Mouse (Mus musculus): Measurements from ENCODE around the gene Snx10. TPM values are rescaled to one million over a fixed set of nuclear protein-coding genes. Genes with fewer than 3 reads are reported as not detected.

Snx10 gene
- polyA plus RNA-seq, 1 experiment from 2014 or later: 16.3 TPM

DNA sequence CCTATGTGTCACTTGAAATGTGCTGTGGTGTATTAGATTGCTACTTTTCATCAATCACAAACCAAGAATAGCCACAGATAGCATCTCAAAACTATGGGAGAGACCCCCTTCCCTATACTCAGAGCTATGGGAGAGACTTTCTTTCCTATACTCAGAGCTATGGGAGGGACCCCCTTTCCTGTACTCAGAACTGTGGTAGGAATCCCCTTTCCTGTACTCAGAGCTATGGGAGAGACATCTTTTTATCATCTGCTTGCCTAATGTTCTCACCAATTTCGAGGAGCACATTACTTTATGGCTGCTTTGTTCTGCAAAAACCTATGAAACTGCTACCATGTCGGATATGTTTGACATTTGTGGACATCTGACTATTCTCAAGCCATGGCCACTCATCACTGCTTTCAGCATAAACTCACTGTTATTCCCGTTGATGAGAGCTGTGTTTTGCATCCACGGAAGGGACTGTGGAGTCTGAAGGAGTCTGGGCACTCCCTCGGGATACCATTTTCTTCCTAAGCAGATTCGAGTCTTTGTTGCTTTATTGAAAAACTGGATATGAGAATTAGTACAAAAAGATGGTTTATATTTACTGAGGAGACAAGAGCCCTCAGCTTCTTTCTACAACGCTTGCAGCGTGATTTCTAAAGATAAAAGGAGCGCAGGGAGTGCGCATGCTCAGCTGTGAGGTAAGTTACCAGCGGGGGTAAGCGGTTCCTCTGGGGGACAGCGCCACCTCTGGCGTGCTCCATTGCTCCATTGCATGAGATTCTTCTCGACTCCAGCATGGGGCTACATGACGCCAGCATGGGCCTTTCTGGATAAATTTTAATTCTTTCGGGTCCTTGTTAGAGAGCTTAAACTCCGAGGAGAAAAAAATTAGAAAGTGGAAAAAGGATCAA, 14.7 kb upstream of the Snx10 start:
- Histone ChIP-seq H3K9me3 (no peaks in the 10 kb centered on the region), H3K36me3 (no peaks in the 10 kb centered on the region), H3K4me1 (no peaks in the 10 kb centered on the region), H3K4me3 (replicated peaks) (peak overlapping the region; percentile 22), H3K9ac (no peak overlapping the region), H3K4me2 (peak overlapping the region; percentile 45), H3K27me3 (replicated peaks) (no peaks in the 10 kb centered on the region), H3K27ac (no peak overlapping the region)
- 0 out of 2 replicates have a peak, but pooled peaks have one; percentile 47 for ATAC-seq (ENCODE audit: insufficient read depth, low FRiP score, low read depth)
- 22% methylated on average over 18 of the region's 18 CpGs for WGBS

DNA sequence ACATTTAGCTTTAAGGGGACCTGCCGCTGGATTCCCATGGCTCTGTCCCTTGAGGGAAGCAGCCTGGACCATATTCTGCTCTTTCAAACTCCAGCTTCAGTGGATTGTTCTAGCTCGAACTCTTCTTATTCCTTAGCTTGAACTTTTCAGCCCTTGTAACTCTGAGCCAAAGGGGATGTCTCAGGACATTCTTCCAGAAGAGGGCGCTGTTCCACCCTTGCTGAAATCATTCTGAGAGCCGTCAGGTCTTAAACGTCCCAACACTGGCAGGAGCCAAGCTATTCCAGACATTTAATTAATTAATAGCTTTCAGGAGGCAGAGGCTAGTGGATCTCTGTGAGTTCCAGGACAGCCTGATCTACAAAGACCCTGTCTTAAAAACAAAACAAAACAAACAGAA, 13.6 kb upstream of the Snx10 start:
- no peak for ATAC-seq (ENCODE audit: insufficient read depth, low FRiP score, low read depth)
- no peak overlapping the region for H3K27ac ChIP-seq
- no peaks in the 10 kb centered on the region for H3K36me3 ChIP-seq
- no peaks in the 10 kb centered on the region for H3K4me1 ChIP-seq
- no peak overlapping the region for H3K4me3 ChIP-seq (replicated peaks)
- H3K4me2 ChIP-seq: no peak overlapping the region
- H3K9ac ChIP-seq: no peak overlapping the region
- H3K9me3 ChIP-seq: no peaks in the 10 kb centered on the region
- WGBS: 33% methylated on average over 5 of the region's 5 CpGs
- H3K27me3 ChIP-seq (replicated peaks): no peaks in the 10 kb centered on the region

DNA sequence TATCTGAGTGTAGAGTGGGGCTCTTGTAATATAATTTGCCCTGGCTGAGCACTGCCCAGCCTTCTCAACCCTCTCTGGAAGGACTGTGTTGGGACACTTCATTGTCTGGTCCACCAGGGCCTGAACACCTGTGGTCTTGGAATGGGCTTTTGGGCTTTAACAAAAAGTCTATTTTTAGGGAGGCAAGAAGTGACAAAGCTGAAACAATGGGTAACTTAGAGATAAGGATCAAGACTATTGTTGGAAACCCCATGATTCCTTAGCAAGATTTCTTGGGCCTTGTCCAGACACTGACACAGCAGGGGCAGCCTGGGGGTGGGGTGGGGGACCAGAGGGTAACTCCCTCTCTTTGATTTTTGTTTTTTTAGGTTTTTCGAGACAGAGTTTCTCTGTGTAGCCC, 12.8 kb upstream of the Snx10 start:
- Histone ChIP-seq H3K4me3 (replicated peaks) (no peak overlapping the region), H3K9me3 (no peaks in the 10 kb centered on the region), H3K27ac (no peak overlapping the region), H3K9ac (no peak overlapping the region), H3K4me1 (no peaks in the 10 kb centered on the region), H3K4me2 (no peak overlapping the region), H3K27me3 (replicated peaks) (no peaks in the 10 kb centered on the region), H3K36me3 (no peaks in the 10 kb centered on the region)
- ATAC-seq (ENCODE audit: insufficient read depth, low FRiP score, low read depth): no peak
- WGBS: 57% methylated on average over 1 of the region's 1 CpGs

DNA sequence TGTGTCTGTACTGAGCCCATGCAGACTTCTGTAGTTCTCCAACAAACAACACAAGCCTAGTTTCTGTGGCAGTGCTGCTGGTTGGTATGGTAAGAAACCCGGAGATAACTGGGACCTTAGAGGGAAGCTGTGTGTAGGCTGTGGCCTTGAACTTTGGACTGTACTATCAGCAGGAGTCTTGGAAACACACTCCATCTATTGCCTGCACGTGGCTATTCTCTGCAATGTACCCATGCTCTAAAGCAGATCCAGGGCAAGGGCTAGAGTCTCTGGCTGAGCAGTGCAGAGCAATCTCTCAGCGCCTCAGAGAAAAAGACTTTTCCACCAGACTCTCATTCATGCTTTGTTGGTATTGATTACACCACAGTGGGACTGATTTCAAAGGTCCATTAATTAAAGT, 10.0 kb upstream of the Snx10 start:
- WGBS: 68% methylated on average over 3 of the region's 3 CpGs
- H3K27ac ChIP-seq: no peak overlapping the region
- peak; percentile 60; the same call in 1 of the 2 replicates for ATAC-seq (ENCODE audit: insufficient read depth, low FRiP score, low read depth)

DNA sequence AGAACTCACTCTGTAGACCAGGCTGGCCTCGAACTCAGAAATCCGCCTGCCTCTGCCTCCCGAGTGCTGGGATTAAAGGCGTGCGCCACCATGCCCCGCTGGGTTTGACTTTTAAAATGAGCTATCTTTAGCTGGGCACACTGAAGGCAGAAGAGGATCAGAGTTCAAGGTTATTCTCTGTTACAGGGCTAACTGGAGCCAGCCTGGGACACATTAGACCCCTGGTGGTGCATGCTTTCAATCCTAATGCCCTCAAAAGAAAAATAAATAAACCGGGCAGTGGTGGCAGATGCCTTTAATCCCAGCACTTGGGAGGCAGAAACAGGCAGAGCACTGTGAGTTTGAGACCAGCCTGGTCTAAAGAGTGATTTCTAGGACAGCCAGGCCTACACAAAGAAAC, 8.8 kb upstream of the Snx10 start:
- ATAC-seq (ENCODE audit: insufficient read depth, low FRiP score, low read depth): no peak
- H3K4me1 ChIP-seq: no peaks in the 10 kb centered on the region
- no peak overlapping the region for H3K4me2 ChIP-seq
- no peak overlapping the region for H3K9ac ChIP-seq
- H3K4me3 ChIP-seq (replicated peaks): no peak overlapping the region
- no peaks in the 10 kb centered on the region for H3K27me3 ChIP-seq (replicated peaks)
- H3K36me3 ChIP-seq: no peaks in the 10 kb centered on the region
- 93% methylated on average over 7 of the region's 7 CpGs for WGBS
- no peak overlapping the region for H3K27ac ChIP-seq
- no peaks in the 10 kb centered on the region for H3K9me3 ChIP-seq

More for the DNA sequence above, 10.0 kb upstream of the Snx10 start:
- no peaks in the 10 kb centered on the region for H3K27me3 ChIP-seq (replicated peaks)
- H3K9ac ChIP-seq: no peak overlapping the region
- no peaks in the 10 kb centered on the region for H3K9me3 ChIP-seq
- H3K4me3 ChIP-seq (replicated peaks): no peak overlapping the region
- H3K4me1 ChIP-seq: no peaks in the 10 kb centered on the region
- no peaks in the 10 kb centered on the region for H3K36me3 ChIP-seq
- no peak overlapping the region for H3K4me2 ChIP-seq

DNA sequence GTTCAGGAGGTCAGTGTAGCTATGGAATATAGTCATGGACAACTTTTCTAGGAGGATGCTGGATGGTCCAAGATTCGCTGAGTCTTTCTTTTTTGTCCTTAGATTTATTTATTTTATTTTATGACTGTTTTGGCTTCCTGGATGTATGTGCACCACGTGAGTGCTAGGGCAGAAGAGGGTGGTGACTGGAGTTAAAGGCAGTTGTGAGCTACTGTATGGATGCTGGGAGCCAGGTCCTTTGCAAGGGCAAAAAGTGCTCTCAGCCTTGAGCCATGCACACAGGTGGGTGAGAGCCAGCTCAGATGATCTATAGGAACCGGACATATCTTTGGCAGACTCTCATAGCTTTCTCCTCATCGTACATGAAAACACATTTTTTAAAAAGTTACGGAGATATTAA, 391 bp upstream of the Snx10 start:
- Histone ChIP-seq H3K36me3 (no peaks in the 10 kb centered on the region), H3K9ac (no peak overlapping the region), H3K9me3 (no peaks in the 10 kb centered on the region), H3K4me2 (peak overlapping the region; percentile 93), H3K4me3 (replicated peaks) (peak overlapping the region; percentile 70), H3K4me1 (0 out of 2 replicates have a peak, but pooled peaks cover 2% of the 10 kb centered on the region), H3K27ac (no peak overlapping the region), H3K27me3 (replicated peaks) (no peaks in the 10 kb centered on the region)
- 15% methylated on average over 5 of the region's 5 CpGs for WGBS
- no peak; the same call in 1 of the 2 replicates for ATAC-seq (ENCODE audit: insufficient read depth, low FRiP score, low read depth)

DNA sequence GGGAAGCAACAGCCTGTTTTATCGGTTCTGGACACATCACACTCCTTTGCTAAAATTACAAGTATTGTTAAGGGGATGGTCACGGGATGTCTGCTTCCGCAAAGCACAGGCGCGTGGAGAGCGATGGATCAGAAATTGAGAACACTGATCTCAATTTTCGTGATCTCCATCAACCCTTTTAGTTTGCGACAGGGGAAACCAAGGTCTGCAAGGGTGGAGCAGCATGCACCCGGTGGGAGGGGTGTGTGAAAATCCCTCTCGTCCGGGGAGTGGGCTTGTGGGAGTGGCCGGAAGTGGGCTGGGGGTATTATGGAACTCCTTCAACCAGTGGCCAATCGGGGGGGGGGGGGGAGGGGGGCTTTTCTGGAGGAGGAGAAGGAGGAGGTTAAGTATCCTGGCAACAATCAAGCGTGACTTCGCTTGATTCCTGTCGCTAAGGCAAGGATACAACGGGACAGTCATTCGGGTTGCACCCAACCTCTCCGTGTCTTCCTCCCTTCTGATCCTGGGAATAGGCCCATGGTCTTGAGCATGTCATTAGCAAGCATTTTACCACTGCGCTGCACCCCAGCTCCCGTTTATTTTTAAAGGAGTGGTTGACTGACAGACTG, 725 bp downstream of the Snx10 start:
- peak overlapping the region; percentile 39; the same call in 1 of the 2 replicates for H3K9ac ChIP-seq
- H3K4me1 ChIP-seq: 0 out of 2 replicates have a peak, but pooled peaks cover 2% of the 10 kb centered on the region
- no peak overlapping the region for H3K27ac ChIP-seq
- H3K9me3 ChIP-seq: no peaks in the 10 kb centered on the region
- H3K4me3 ChIP-seq (replicated peaks): peak overlapping the region; percentile 70
- H3K27me3 ChIP-seq (replicated peaks): no peaks in the 10 kb centered on the region
- H3K4me2 ChIP-seq: peak overlapping the region; percentile 93
- H3K36me3 ChIP-seq: no peaks in the 10 kb centered on the region
- under 1% methylated on average over 20 of the region's 21 CpGs for WGBS
- peak; percentile 33; the same call in 1 of the 2 replicates for ATAC-seq (ENCODE audit: insufficient read depth, low FRiP score, low read depth)

DNA sequence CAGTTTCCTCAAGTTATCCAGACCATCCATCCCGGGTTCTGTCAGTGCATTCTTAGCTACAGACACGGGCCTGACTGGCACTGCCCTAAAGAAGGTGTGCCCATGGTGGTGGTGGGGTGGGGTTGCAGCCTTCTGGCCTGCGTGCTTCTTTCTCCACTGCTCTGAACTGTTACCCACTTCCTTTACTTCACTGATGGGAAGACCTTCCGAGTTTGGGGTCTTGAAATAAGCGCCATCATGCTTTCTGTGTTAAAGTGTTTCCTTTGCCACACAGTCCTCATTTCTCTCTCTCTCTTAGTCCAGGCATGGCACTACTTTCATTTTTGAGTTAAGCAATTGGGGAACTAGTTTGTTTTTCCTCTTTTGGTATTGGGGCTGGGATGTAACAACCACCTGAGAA, 1.3 kb downstream of the Snx10 start:
- no peak overlapping the region for H3K27ac ChIP-seq
- ATAC-seq (ENCODE audit: insufficient read depth, low FRiP score, low read depth): no peak
- WGBS: 35% methylated on average over 5 of the region's 5 CpGs
- peak overlapping the region; percentile 70 for H3K4me3 ChIP-seq (replicated peaks)
- no peaks in the 10 kb centered on the region for H3K27me3 ChIP-seq (replicated peaks)
- H3K9me3 ChIP-seq: no peaks in the 10 kb centered on the region
- H3K36me3 ChIP-seq: no peaks in the 10 kb centered on the region
- 0 out of 2 replicates have a peak, but pooled peaks cover 2% of the 10 kb centered on the region for H3K4me1 ChIP-seq
- no peak overlapping the region for H3K9ac ChIP-seq
- H3K4me2 ChIP-seq: peak overlapping the region; percentile 93

DNA sequence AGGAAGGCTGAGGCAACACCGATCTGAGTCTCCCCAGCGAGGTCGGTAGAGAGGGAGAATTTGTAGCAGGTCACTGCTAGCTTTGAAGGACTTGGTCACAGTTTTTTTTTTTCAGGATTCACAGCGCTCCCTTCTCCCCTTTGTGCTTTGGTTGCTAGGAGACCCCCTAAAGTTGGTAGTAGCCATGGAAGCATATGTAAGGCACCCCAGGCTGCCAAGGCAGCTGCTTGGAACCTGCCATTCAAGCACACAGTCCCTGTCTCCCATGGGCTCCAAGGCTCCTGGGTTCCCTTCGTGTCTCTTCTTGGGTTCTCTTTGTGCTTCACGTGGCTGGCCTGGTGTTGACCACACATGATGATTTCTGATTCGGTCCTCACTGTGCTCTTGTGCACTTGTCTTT, 5.8 kb downstream of the Snx10 start:
- WGBS: 74% methylated on average over 7 of the region's 7 CpGs
- H3K4me2 ChIP-seq: no peak overlapping the region
- ATAC-seq (ENCODE audit: insufficient read depth, low FRiP score, low read depth): no peak
- H3K9ac ChIP-seq: no peak overlapping the region
- H3K27ac ChIP-seq: no peak overlapping the region
- H3K4me1 ChIP-seq: no peaks in the 10 kb centered on the region
- H3K4me3 ChIP-seq (replicated peaks): no peak overlapping the region
- H3K9me3 ChIP-seq: no peaks in the 10 kb centered on the region
- H3K36me3 ChIP-seq: no peaks in the 10 kb centered on the region
- no peaks in the 10 kb centered on the region for H3K27me3 ChIP-seq (replicated peaks)

DNA sequence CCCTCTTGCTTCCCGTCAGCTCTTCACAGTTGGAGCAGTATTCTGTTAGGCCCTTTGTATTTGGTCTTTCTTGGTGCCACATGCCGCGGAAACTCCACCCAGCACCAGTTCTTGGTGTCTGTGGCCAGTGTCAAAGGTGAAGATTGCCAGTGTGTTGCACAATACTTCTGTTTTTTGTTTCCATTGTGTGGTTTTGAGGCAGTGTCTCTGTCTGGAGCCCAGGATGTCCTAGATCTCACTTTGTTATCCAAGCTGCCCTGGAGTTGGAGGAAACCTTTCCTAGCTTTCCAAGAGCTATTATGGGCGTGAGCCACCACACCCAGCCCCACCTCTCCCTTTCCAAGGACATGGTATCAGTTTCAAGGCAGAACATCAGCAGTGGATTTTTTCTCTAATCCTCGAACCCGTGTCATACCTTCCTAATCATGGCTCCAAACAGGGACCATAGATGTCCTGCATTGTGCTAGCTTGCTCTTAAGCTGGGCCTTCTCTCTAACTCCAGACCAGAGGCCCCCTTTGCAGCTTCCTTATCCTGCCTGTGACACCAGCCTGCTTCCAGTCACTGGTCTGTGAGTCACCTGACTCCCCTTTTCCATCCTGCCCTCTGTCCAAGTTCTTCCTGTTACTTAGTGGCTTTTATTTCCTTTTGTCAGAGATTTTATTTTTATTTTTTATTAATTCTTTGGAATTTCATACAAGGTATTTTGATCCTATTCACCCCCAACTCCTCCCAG, 9.9 kb downstream of the Snx10 start:
- no peak overlapping the region for H3K4me3 ChIP-seq (replicated peaks)
- H3K9me3 ChIP-seq: no peaks in the 10 kb centered on the region
- no peak overlapping the region for H3K4me2 ChIP-seq
- ATAC-seq (ENCODE audit: insufficient read depth, low FRiP score, low read depth): no peak
- no peaks in the 10 kb centered on the region for H3K36me3 ChIP-seq
- H3K9ac ChIP-seq: no peak overlapping the region
- no peak overlapping the region for H3K27ac ChIP-seq
- no peaks in the 10 kb centered on the region for H3K4me1 ChIP-seq
- H3K27me3 ChIP-seq (replicated peaks): no peaks in the 10 kb centered on the region
- 76% methylated on average over 6 of the region's 6 CpGs for WGBS

DNA sequence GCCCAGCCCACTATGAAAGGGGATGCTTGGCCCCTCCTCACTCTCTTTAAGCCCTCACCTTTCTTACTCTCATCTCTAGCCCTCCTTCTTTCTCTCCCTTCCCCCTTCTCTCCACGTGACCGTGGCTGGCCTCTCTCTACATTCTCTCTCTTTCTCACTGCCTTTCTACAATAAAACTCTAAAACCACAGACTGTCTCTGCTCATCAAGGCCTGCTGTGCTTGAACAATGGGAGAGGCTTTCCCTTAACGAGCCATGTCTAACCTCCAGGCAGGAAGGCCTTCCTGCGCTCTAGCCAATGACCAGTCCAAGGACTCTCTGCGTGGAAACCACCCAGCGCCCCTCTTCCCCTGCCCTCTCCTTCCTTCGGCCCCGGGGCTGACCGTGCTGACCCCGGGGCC, 11.9 kb downstream of the Snx10 start:
- no peak overlapping the region for H3K4me2 ChIP-seq
- H3K4me3 ChIP-seq (replicated peaks): no peak overlapping the region
- H3K36me3 ChIP-seq: no peaks in the 10 kb centered on the region
- no peak for ATAC-seq (ENCODE audit: insufficient read depth, low FRiP score, low read depth)
- 80% methylated on average over 10 of the region's 10 CpGs for WGBS
- no peak overlapping the region for H3K27ac ChIP-seq
- no peaks in the 10 kb centered on the region for H3K27me3 ChIP-seq (replicated peaks)
- no peak overlapping the region for H3K9ac ChIP-seq
- H3K4me1 ChIP-seq: no peaks in the 10 kb centered on the region
- H3K9me3 ChIP-seq: no peaks in the 10 kb centered on the region

DNA sequence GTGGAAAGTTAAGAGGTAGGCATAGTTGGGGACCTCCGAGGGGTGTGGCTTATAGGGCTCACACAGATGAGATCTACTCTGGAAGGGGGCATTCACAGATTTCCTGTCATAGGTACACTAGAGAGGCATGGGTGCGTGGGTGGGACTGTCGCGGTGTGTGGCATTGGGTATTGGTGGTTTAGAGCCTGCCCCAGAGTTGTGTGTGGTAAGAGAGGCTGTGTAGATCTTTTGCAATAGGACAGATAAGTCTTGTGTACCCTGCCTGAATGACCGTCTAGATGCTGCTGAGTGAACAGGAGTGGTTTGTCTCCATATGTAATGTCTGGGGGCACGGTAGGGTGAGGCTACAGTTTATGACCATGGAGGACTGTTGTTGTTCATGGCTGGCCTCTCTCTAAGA, 16.8 kb downstream of the Snx10 start:
- 84% methylated on average over 6 of the region's 6 CpGs for WGBS
- no peaks in the 10 kb centered on the region for H3K4me1 ChIP-seq
- no peaks in the 10 kb centered on the region for H3K9me3 ChIP-seq
- H3K27ac ChIP-seq: no peak overlapping the region
- no peaks in the 10 kb centered on the region for H3K36me3 ChIP-seq
- no peak overlapping the region for H3K4me3 ChIP-seq (replicated peaks)
- no peaks in the 10 kb centered on the region for H3K27me3 ChIP-seq (replicated peaks)
- no peak overlapping the region for H3K4me2 ChIP-seq
- H3K9ac ChIP-seq: no peak overlapping the region
- ATAC-seq (ENCODE audit: insufficient read depth, low FRiP score, low read depth): no peak

Measured in stomach, embryonic 15.5 days (tissue).